Mouse (Mus musculus): ENCODE data around the gene Wdr61.
"Not testable (repeated sequence)": the region's sequence is repeated elsewhere in the genome, so short reads cannot be mapped to it uniquely, and the experiment has no call there.

Wdr61 gene

GRCm38 (mm10) chr9:54732122-54732521 lies 2.2 kb downstream of the Wdr61 start:
- no peak for DNase-seq (ENCODE audit: extremely low spot score, low spot score)

GRCm38 (mm10) chr9:54726315-54726714 lies 8.0 kb downstream of the Wdr61 start:
- DNase-seq (ENCODE audit: extremely low spot score, low spot score) = no peak

GRCm38 (mm10) chr9:54722596-54722995 lies 11.7 kb downstream of the Wdr61 start:
- DNase-seq (ENCODE audit: extremely low spot score, low spot score) = no peak

- DNase-seq (ENCODE audit: extremely low spot score, low spot score) = no peak
Observed at GRCm38 (mm10) chr9:54722156-54722555, 12.2 kb downstream of the Wdr61 start.

- no peak for DNase-seq (ENCODE audit: extremely low spot score, low spot score)
Observed at GRCm38 (mm10) chr9:54717527-54717926, 16.8 kb downstream of the Wdr61 start.

GRCm38 (mm10) chr9:54715776-54716175 lies 18.5 kb downstream of the Wdr61 start:
- DNase-seq (ENCODE audit: extremely low spot score, low spot score) = no peak

GRCm38 (mm10) chr9:54708085-54708484 lies 26.2 kb downstream of the Wdr61 start:
- no peak for DNase-seq (ENCODE audit: extremely low spot score, low spot score)

- DNase-seq (ENCODE audit: extremely low spot score, low spot score) = no peak
Observed at GRCm38 (mm10) chr9:54707288-54707999, 26.9 kb downstream of the Wdr61 start.

GRCm38 (mm10) chr9:54705561-54705960 lies 28.8 kb downstream of the Wdr61 start:
- DNase-seq (ENCODE audit: extremely low spot score, low spot score) = no peak

GRCm38 (mm10) chr9:54704361-54704760 lies 30.0 kb downstream of the Wdr61 start:
- DNase-seq (ENCODE audit: extremely low spot score, low spot score) = no peak

GRCm38 (mm10) chr9:54702581-54702980 lies 31.7 kb downstream of the Wdr61 start:
- DNase-seq (ENCODE audit: extremely low spot score, low spot score) = no peak

GRCm38 (mm10) chr9:54700746-54701145 lies 33.6 kb downstream of the Wdr61 start:
- DNase-seq (ENCODE audit: extremely low spot score, low spot score) = no peak

GRCm38 (mm10) chr9:54700174-54700475 lies 34.2 kb downstream of the Wdr61 start:
- no peak for DNase-seq (ENCODE audit: extremely low spot score, low spot score)

- DNase-seq (ENCODE audit: extremely low spot score, low spot score) = peak; percentile 70
Observed at GRCm38 (mm10) chr9:54699345-54700173, 34.8 kb downstream of the Wdr61 start.

GRCm38 (mm10) chr9:54699087-54699344 lies 35.3 kb downstream of the Wdr61 start:
- DNase-seq (ENCODE audit: extremely low spot score, low spot score) = no peak

- DNase-seq (ENCODE audit: extremely low spot score, low spot score) = no peak
Observed at GRCm38 (mm10) chr9:54698318-54699086, 35.8 kb downstream of the Wdr61 start, which contains the start of gene Dnaja4. TSS of gene Dnaja4 (plus strand) at chr9:54698873.

GRCm38 (mm10) chr9:54691241-54691805 lies 43.0 kb downstream of the Wdr61 start:
- DNase-seq (ENCODE audit: extremely low spot score, low spot score) = peak; percentile 26

- not testable (repeated sequence) for DNase-seq (ENCODE audit: extremely low spot score, low spot score)
Observed at GRCm38 (mm10) chr9:54690697-54691096, 43.6 kb downstream of the Wdr61 start.

- no peak for DNase-seq (ENCODE audit: extremely low spot score, low spot score)
Observed at GRCm38 (mm10) chr9:54689446-54689845, 44.9 kb downstream of the Wdr61 start.

- no peak for DNase-seq (ENCODE audit: extremely low spot score, low spot score)
Observed at GRCm38 (mm10) chr9:54687246-54688236, 46.8 kb downstream of the Wdr61 start.

Data from neural tube, embryonic 10.5 days (tissue).